In the genomic region with DNA sequence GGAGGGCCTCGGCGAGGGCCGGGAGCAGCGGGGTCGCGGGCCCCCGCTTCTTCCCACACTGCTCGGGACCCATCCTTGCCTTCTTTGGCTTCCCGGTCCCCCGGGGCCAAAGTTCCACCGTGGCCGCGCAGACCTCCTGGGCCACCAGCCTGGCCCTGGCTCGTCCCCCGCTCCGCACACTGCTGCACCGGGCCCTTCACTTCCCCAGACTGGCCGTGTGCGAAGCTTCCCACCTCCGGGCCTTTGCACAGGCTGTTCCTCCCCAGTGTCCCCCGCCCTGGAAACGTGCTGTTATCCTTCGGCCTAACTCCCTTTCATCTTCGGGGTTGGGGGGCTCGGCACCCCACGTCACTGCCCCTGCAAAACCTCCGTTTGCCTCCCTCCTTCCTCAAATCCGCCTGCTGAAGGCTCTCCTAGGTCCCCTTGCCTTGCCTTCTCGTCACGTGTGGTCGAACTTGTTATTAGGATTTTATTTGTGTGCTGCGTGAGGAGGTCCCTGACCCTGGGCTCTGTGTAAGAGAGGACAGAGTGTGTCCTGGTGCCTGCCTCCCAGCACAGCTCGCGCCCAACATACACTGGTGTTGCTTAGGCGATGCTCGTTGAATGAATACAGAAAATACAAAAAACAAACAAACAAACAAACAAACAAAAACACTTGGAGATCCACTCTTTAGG, we compare ENCODE assay signal across 8 mouse cellular contexts. TPM values are rescaled to one million over a fixed set of nuclear protein-coding genes. Genes with fewer than 3 reads are reported as not detected.
DNase-seq lines count a peak whose midpoint lies in the region; ATAC-seq lines count a peak whose summit lies in the region.

No protein-coding gene starts in this region.

- H3K36me3 ChIP-seq in heart, embryonic 12.5 days, result peaks cover 13% of the 10 kb centered on the region
- peaks cover 11% of the 10 kb centered on the region for H3K36me3 ChIP-seq in ES-E14 (ENCODE audit: control insufficient read depth, insufficient read depth, low read length, poor library complexity, severe bottlenecking)
- H3K36me3 ChIP-seq in embryonic facial prominence, embryonic 10.5 days (replicated peaks), result peaks cover 14% of the 10 kb centered on the region
- peaks cover 11% of the 10 kb centered on the region for H3K36me3 ChIP-seq in hindbrain, embryonic 13.5 days
- H3K36me3 ChIP-seq in liver, embryonic 12.5 days, result peaks cover 15% of the 10 kb centered on the region
- H3K36me3 ChIP-seq in neural tube, embryonic 12.5 days, result peaks cover 14% of the 10 kb centered on the region

- peak overlapping the region; percentile 92 for H3K9ac ChIP-seq in heart, embryonic 12.5 days
- H3K9ac ChIP-seq in ES-E14 (ENCODE audit: insufficient read depth, low read depth, low read length, poor library complexity, severe bottlenecking), result peak overlapping the region; percentile 93
- H3K9ac ChIP-seq in hindbrain, embryonic 13.5 days, result peak overlapping the region; percentile 94
- H3K9ac ChIP-seq in liver, embryonic 12.5 days, result peak overlapping the region; percentile 96
- peak overlapping the region; percentile 91 for H3K9ac ChIP-seq in neural tube, embryonic 12.5 days

- peaks cover 39% of the 10 kb centered on the region for H3K27me3 ChIP-seq in heart, embryonic 12.5 days (replicated peaks)
- peaks cover 41% of the 10 kb centered on the region for H3K27me3 ChIP-seq in embryonic facial prominence, embryonic 10.5 days (replicated peaks; ENCODE audit: low read depth, poor library complexity, severe bottlenecking)
- peaks cover 41% of the 10 kb centered on the region for H3K27me3 ChIP-seq in hindbrain, embryonic 13.5 days
- H3K27me3 ChIP-seq in liver, embryonic 12.5 days (replicated peaks), result peaks cover 41% of the 10 kb centered on the region
- peaks cover 30% of the 10 kb centered on the region for H3K27me3 ChIP-seq in neural tube, embryonic 12.5 days (replicated peaks)

- peak; percentile 52 for ATAC-seq in heart, embryonic 12.5 days (ENCODE audit: insufficient number of reproducible peaks, low FRiP score)
- ATAC-seq in hindbrain, embryonic 13.5 days (ENCODE audit: low FRiP score), result peak; percentile 72
- ATAC-seq in liver, embryonic 12.5 days, result peak; percentile 61
- ATAC-seq in neural tube, embryonic 12.5 days (ENCODE audit: low FRiP score, low read depth), result peak; percentile 69

- H3K27ac ChIP-seq in heart, embryonic 12.5 days (ENCODE audit: poor library complexity, severe bottlenecking), result peak overlapping the region; percentile 55
- peak overlapping the region; percentile 52 for H3K27ac ChIP-seq in ES-E14 (ENCODE audit: insufficient read depth, low read depth, low read length, poor library complexity, severe bottlenecking)
- H3K27ac ChIP-seq in embryonic facial prominence, embryonic 10.5 days (replicated peaks), result peak overlapping the region; percentile 92
- peak overlapping the region; percentile 74 for H3K27ac ChIP-seq in hindbrain, embryonic 13.5 days
- H3K27ac ChIP-seq in liver, embryonic 12.5 days, result peak overlapping the region; percentile 76
- no peak overlapping the region for H3K27ac ChIP-seq in neural tube, embryonic 12.5 days

- H3K4me2 ChIP-seq in heart, embryonic 12.5 days, result peak overlapping the region; percentile 90
- H3K4me2 ChIP-seq in hindbrain, embryonic 13.5 days, result peak overlapping the region; percentile 89
- H3K4me2 ChIP-seq in liver, embryonic 12.5 days, result peak overlapping the region; percentile 81
- peak overlapping the region; percentile 89 for H3K4me2 ChIP-seq in neural tube, embryonic 12.5 days (replicated peaks)

- intact Hi-C loops in heart, postnatal 25 days (cut with DNase I), result no loop called here

- no peak for DNase-seq in heart, postnatal 25 days (ENCODE audit: low spot score)
- DNase-seq in ES-E14 (ENCODE audit: low read depth, low spot score), result no peak
- DNase-seq in embryonic facial prominence, embryonic 10.5 days (ENCODE audit: low spot score), result no peak
- DNase-seq in retina, postnatal 1 day, result no peak

- in situ Hi-C loops in ES-E14 (cut with MboI; ENCODE audit: low sequenced_read_pairs in 2 of 2, unreplicated experiment in 2 of 2), result no loop called here

- 1% methylated on average over 27 of the region's 36 CpGs for WGBS in heart, embryonic 12.5 days
- 1% methylated on average over 36 of the region's 36 CpGs for WGBS in embryonic facial prominence, embryonic 10.5 days
- WGBS in hindbrain, embryonic 13.5 days, result 2% methylated on average over 36 of the region's 36 CpGs
- 2% methylated on average over 34 of the region's 36 CpGs for WGBS in liver, embryonic 12.5 days (ENCODE audit: insufficient replicate concordance)
- WGBS in neural tube, embryonic 12.5 days, result 2% methylated on average over 33 of the region's 36 CpGs

- H3K4me1 ChIP-seq in heart, embryonic 12.5 days (replicated peaks), result peaks cover 22% of the 10 kb centered on the region
- peaks cover 1 to 14% of the 10 kb centered on the region in 2 experiments; a peak in 2 of 4 replicates for H3K4me1 ChIP-seq in ES-E14 (ENCODE audit: control insufficient read depth in 2 of 2, insufficient read depth in 2 of 2, low read length in 2 of 2, poor library complexity in 1 of 2)
- peaks cover 37% of the 10 kb centered on the region for H3K4me1 ChIP-seq in embryonic facial prominence, embryonic 10.5 days
- peaks cover 19% of the 10 kb centered on the region for H3K4me1 ChIP-seq in hindbrain, embryonic 13.5 days (replicated peaks)
- peaks cover 42% of the 10 kb centered on the region for H3K4me1 ChIP-seq in liver, embryonic 12.5 days
- peaks cover 19% of the 10 kb centered on the region for H3K4me1 ChIP-seq in neural tube, embryonic 12.5 days

- peak overlapping the region; percentile 90 for H3K4me3 ChIP-seq in heart, embryonic 12.5 days
- peak overlapping the region; percentile 87 to 96 for H3K4me3 ChIP-seq in ES-E14 (ENCODE audit: insufficient read depth in 1 of 2, low read depth in 1 of 2, low read length in 2 of 2, poor library complexity in 1 of 2, severe bottlenecking in 1 of 2)
- peak overlapping the region; percentile 97 for H3K4me3 ChIP-seq in embryonic facial prominence, embryonic 10.5 days
- H3K4me3 ChIP-seq in hindbrain, embryonic 13.5 days, result peak overlapping the region; percentile 92
- peak overlapping the region; percentile 94 for H3K4me3 ChIP-seq in liver, embryonic 12.5 days
- peak overlapping the region; percentile 93 for H3K4me3 ChIP-seq in neural tube, embryonic 12.5 days

- H3K9me3 ChIP-seq in heart, embryonic 12.5 days (replicated peaks), result no peaks in the 10 kb centered on the region
- no peaks in the 10 kb centered on the region for H3K9me3 ChIP-seq in ES-E14 (ENCODE audit: control insufficient read depth, insufficient read depth, low read depth, low read length)
- no peaks in the 10 kb centered on the region for H3K9me3 ChIP-seq in embryonic facial prominence, embryonic 10.5 days
- H3K9me3 ChIP-seq in hindbrain, embryonic 13.5 days, result no peaks in the 10 kb centered on the region
- no peaks in the 10 kb centered on the region for H3K9me3 ChIP-seq in liver, embryonic 12.5 days (replicated peaks)
- no peaks in the 10 kb centered on the region for H3K9me3 ChIP-seq in neural tube, embryonic 12.5 days

RNA-seq across cellular contexts. Expression of a gene that starts 0.5 kb away (rescaled TPM):
- polyA plus RNA-seq in heart, embryonic 12.5 days (2016; fragmentation: Nextera tagmentation; extraction: Ambion mirVana), result 33.2 TPM in 2 replicates
- total RNA-seq in heart, postnatal 25 days (2021), result 10 to 100 TPM; 76.3 to 80.1 TPM
- 91.5 and 105 TPM in 2 replicates for total RNA-seq in ES-E14 (2012; rRNA removed)
- 43.4 and 45.2 TPM in 2 replicates for polyA plus RNA-seq in embryonic facial prominence, embryonic 10.5 days (2016; fragmentation: Nextera tagmentation; extraction: Ambion mirVana)
- polyA plus RNA-seq in hindbrain, embryonic 13.5 days (2015; fragmentation: Nextera tagmentation; extraction: Ambion mirVana), result 29.7 and 30.1 TPM in 2 replicates
- 30.3 and 33.3 TPM in 2 replicates for polyA plus RNA-seq in liver, embryonic 12.5 days (2016; fragmentation: Nextera tagmentation; extraction: Ambion mirVana)
- 46.9 and 47.3 TPM in 2 replicates for polyA plus RNA-seq in neural tube, embryonic 12.5 days (2016; fragmentation: Nextera tagmentation; extraction: Ambion mirVana)

RNA-seq across cellular contexts. Expression of a gene that starts 1.4 kb away (rescaled TPM):
- 0.37 TPM in 1 of 2 replicates, not detected in the other for polyA plus RNA-seq in heart, embryonic 12.5 days (2016; fragmentation: Nextera tagmentation; extraction: Ambion mirVana)
- total RNA-seq in heart, postnatal 25 days (2021), result not detected
- total RNA-seq in ES-E14 (2012; rRNA removed), result 1.6 and 1.7 TPM in 2 replicates
- polyA plus RNA-seq in embryonic facial prominence, embryonic 10.5 days (2016; fragmentation: Nextera tagmentation; extraction: Ambion mirVana), result not detected in 2 replicates
- not detected in 2 replicates for polyA plus RNA-seq in hindbrain, embryonic 13.5 days (2015; fragmentation: Nextera tagmentation; extraction: Ambion mirVana)
- 25.3 and 26.6 TPM in 2 replicates for polyA plus RNA-seq in liver, embryonic 12.5 days (2016; fragmentation: Nextera tagmentation; extraction: Ambion mirVana)
- 0.09 and 0.19 TPM in 2 replicates for polyA plus RNA-seq in neural tube, embryonic 12.5 days (2016; fragmentation: Nextera tagmentation; extraction: Ambion mirVana)

RNA-seq across cellular contexts. Expression of a gene that starts 20.9 kb away (rescaled TPM):
- polyA plus RNA-seq in heart, embryonic 12.5 days (2016; fragmentation: Nextera tagmentation; extraction: Ambion mirVana), result 21.3 and 22.8 TPM in 2 replicates
- 10 to 100 TPM; 20.2 to 23.6 TPM for total RNA-seq in heart, postnatal 25 days (2021)
- 15.9 and 16.3 TPM in 2 replicates for total RNA-seq in ES-E14 (2012; rRNA removed)
- polyA plus RNA-seq in embryonic facial prominence, embryonic 10.5 days (2016; fragmentation: Nextera tagmentation; extraction: Ambion mirVana), result 25.0 and 25.7 TPM in 2 replicates
- polyA plus RNA-seq in hindbrain, embryonic 13.5 days (2015; fragmentation: Nextera tagmentation; extraction: Ambion mirVana), result 23.4 and 24.6 TPM in 2 replicates
- polyA plus RNA-seq in liver, embryonic 12.5 days (2016; fragmentation: Nextera tagmentation; extraction: Ambion mirVana), result 20.1 and 22.3 TPM in 2 replicates
- polyA plus RNA-seq in neural tube, embryonic 12.5 days (2016; fragmentation: Nextera tagmentation; extraction: Ambion mirVana), result 41.6 and 45.2 TPM in 2 replicates

RNA-seq across cellular contexts. Expression of a gene that starts 29.8 kb away (rescaled TPM):
- polyA plus RNA-seq in heart, embryonic 12.5 days (2016; fragmentation: Nextera tagmentation; extraction: Ambion mirVana), result not detected in 2 replicates
- total RNA-seq in heart, postnatal 25 days (2021), result not detected
- total RNA-seq in ES-E14 (2012; rRNA removed), result 0.94 and 2.3 TPM in 2 replicates
- polyA plus RNA-seq in embryonic facial prominence, embryonic 10.5 days (2016; fragmentation: Nextera tagmentation; extraction: Ambion mirVana), result not detected in 2 replicates
- polyA plus RNA-seq in hindbrain, embryonic 13.5 days (2015; fragmentation: Nextera tagmentation; extraction: Ambion mirVana), result not detected in 2 replicates
- not detected in 2 replicates for polyA plus RNA-seq in liver, embryonic 12.5 days (2016; fragmentation: Nextera tagmentation; extraction: Ambion mirVana)
- polyA plus RNA-seq in neural tube, embryonic 12.5 days (2016; fragmentation: Nextera tagmentation; extraction: Ambion mirVana), result not detected in 2 replicates

RNA-seq across cellular contexts. Expression of a gene that starts 33.7 kb away (rescaled TPM):
- polyA plus RNA-seq in heart, embryonic 12.5 days (2016; fragmentation: Nextera tagmentation; extraction: Ambion mirVana), result 2.7 and 3.0 TPM in 2 replicates
- 1 to 10 TPM; 3.2 to 4.0 TPM for total RNA-seq in heart, postnatal 25 days (2021)
- 3.1 and 3.7 TPM in 2 replicates for total RNA-seq in ES-E14 (2012; rRNA removed)
- 4.0 and 4.1 TPM in 2 replicates for polyA plus RNA-seq in embryonic facial prominence, embryonic 10.5 days (2016; fragmentation: Nextera tagmentation; extraction: Ambion mirVana)
- polyA plus RNA-seq in hindbrain, embryonic 13.5 days (2015; fragmentation: Nextera tagmentation; extraction: Ambion mirVana), result 4.8 and 5.2 TPM in 2 replicates
- 1.3 and 1.7 TPM in 2 replicates for polyA plus RNA-seq in liver, embryonic 12.5 days (2016; fragmentation: Nextera tagmentation; extraction: Ambion mirVana)
- polyA plus RNA-seq in neural tube, embryonic 12.5 days (2016; fragmentation: Nextera tagmentation; extraction: Ambion mirVana), result 6.1 and 7.0 TPM in 2 replicates

Comparison
In these comparisons a context has a peak if more than half of its experiments do, and no peak if none do; other contexts are left out.
1. RNA of a gene that starts 1.4 kb away (polyA plus RNA-seq): 25.3 to 26.6 TPM in liver, embryonic 12.5 days; 0.37 TPM in heart, embryonic 12.5 days, 0.09 to 0.19 TPM in neural tube, embryonic 12.5 days, not detected in embryonic facial prominence, embryonic 10.5 days and not detected in hindbrain, embryonic 13.5 days; every median in the first group is over 10 times any median in the second.
2. Peak in every context shown above with its lines, with median percentiles within 50 percentile points of each other: ATAC-seq, H3K4me2 ChIP-seq, H3K4me3 ChIP-seq and H3K9ac ChIP-seq.